Mouse (Mus musculus) heart, adult 18-20 months (tissue): ENCODE measurements at regions not wholly inside any gene's neighbourhood (a gene's known extent, or its start where the extent isn't known, plus 50 kb on each side); places are given as distances from the start of the nearest gene placed in this dataset.

Experiments
- DNase-seq, 2 experiments: peaks; one replicate each; pipeline ENCODE4 v3.0.0; 2021 to 2022; ENCODE audit warnings: mixed read lengths in 1 of 2

- no peak for DNase-seq
Observed at GRCm38 (mm10) chr8:126713181-126713580, 119.4 kb upstream of the Irf2bp2 start.

GRCm38 (mm10) chr8:126712749-126713148 is 119.0 kb upstream of the Irf2bp2 start:
- DNase-seq = peak; percentile 48 to 61

- DNase-seq = no peak
Observed at GRCm38 (mm10) chr8:126708956-126709355, 115.2 kb upstream of the Irf2bp2 start.

GRCm38 (mm10) chr8:126707300-126707902 is 113.6 kb upstream of the Irf2bp2 start:
- DNase-seq = no peak

GRCm38 (mm10) chr8:126706247-126706646 is 112.5 kb upstream of the Irf2bp2 start:
- no peak for DNase-seq

GRCm38 (mm10) chr8:126705391-126705790 is 111.6 kb upstream of the Irf2bp2 start:
- DNase-seq = no peak

GRCm38 (mm10) chr8:126704706-126705105 is 110.9 kb upstream of the Irf2bp2 start:
- no peak for DNase-seq

GRCm38 (mm10) chr8:126703546-126703945 is 109.8 kb upstream of the Irf2bp2 start:
- no peak for DNase-seq

GRCm38 (mm10) chr8:126702294-126702693 is 108.5 kb upstream of the Irf2bp2 start:
- no peak for DNase-seq

GRCm38 (mm10) chr8:126699389-126699775 is 105.6 kb upstream of the Irf2bp2 start:
- DNase-seq = no peak

- no peak for DNase-seq
Observed at GRCm38 (mm10) chr8:126698601-126699388, 105.0 kb upstream of the Irf2bp2 start.

GRCm38 (mm10) chr8:126696346-126697010 is 102.7 kb upstream of the Irf2bp2 start:
- no peak for DNase-seq

GRCm38 (mm10) chr8:126694370-126694769 is 100.6 kb upstream of the Irf2bp2 start:
- DNase-seq = peak; percentile 64 to 71

- DNase-seq = no peak
Observed at GRCm38 (mm10) chr8:126693642-126694041, 99.9 kb upstream of the Irf2bp2 start.

GRCm38 (mm10) chr8:126692711-126693110 is 98.9 kb upstream of the Irf2bp2 start:
- no peak for DNase-seq

- peak; percentile 89 to 90 for DNase-seq
Observed at GRCm38 (mm10) chr8:126692263-126692662, 98.5 kb upstream of the Irf2bp2 start.

GRCm38 (mm10) chr8:126688450-126688849 is 94.7 kb upstream of the Irf2bp2 start:
- DNase-seq = no peak

GRCm38 (mm10) chr8:126688014-126688413 is 94.2 kb upstream of the Irf2bp2 start:
- no peak for DNase-seq

GRCm38 (mm10) chr8:126686827-126687226 is 93.0 kb upstream of the Irf2bp2 start:
- no peak for DNase-seq

- no peak for DNase-seq
Observed at GRCm38 (mm10) chr8:126685365-126685764, 91.6 kb upstream of the Irf2bp2 start.

GRCm38 (mm10) chr8:126683950-126684349 is 90.2 kb upstream of the Irf2bp2 start:
- peak in 1 of 2 experiments; percentile 41 for DNase-seq

GRCm38 (mm10) chr8:126683555-126683947 is 89.8 kb upstream of the Irf2bp2 start:
- DNase-seq = no peak

- no peak for DNase-seq
Observed at GRCm38 (mm10) chr8:126682817-126683554, 89.2 kb upstream of the Irf2bp2 start.
